Mouse (Mus musculus) lung, embryonic 14.5 days (tissue): ENCODE results near the gene Ttc1. TPM values are rescaled to one million over a fixed set of nuclear protein-coding genes. Genes with fewer than 3 reads are reported as not detected.
A peak's percentile ranks its signal among the peaks of the same experiment; 100 is the strongest.

Experiments
- ATAC-seq: fragments of 200-750 bp; cut with Nextera tagmentation; 2 replicates; pipeline ENCODE4 v1.8.0; 2017; ENCODE audit warnings: mild to moderate bottlenecking, moderate TSS enrichment, moderate library complexity; ENCODE audit not compliant: insufficient read depth
- DNase-seq: peaks from one replicate; pipeline ENCODE4 v3.0.0-alpha.2; 2015
- H3K27ac ChIP-seq: fragments of 300-500 bp; sonication (generic); 2 replicates; pipeline ENCODE4 v1.5.1; 2014; ENCODE audit warnings: low read depth, mild to moderate bottlenecking, moderate library complexity
- H3K27me3 ChIP-seq: fragments of 300-500 bp; sonication (generic); 2 replicates; pipeline ENCODE4 v1.6.1; 2014; ENCODE audit warnings: low read length, control low read depth; ENCODE audit not compliant: insufficient read depth
- H3K36me3 ChIP-seq: fragments of 300-500 bp; sonication (generic); 2 replicates; pipeline ENCODE4 v1.6.1; 2014; ENCODE audit warnings: control low read depth; ENCODE audit not compliant: insufficient read depth
- H3K4me1 ChIP-seq: fragments of 300-500 bp; sonication (generic); 2 replicates; pipeline ENCODE4 v1.6.1; 2014; ENCODE audit warnings: antibody characterized with exemption, control low read depth; ENCODE audit not compliant: insufficient read depth
- H3K4me2 ChIP-seq: fragments of 300-500 bp; sonication (generic); 2 replicates; pipeline ENCODE4 v1.6.1; 2014; ENCODE audit warnings: mild to moderate bottlenecking
- H3K4me3 ChIP-seq: fragments of 300-500 bp; sonication (generic); 2 replicates; pipeline ENCODE4 v1.5.1; 2014; ENCODE audit warnings: low read depth, low read length
- H3K9ac ChIP-seq: fragments of 300-500 bp; sonication (generic); 2 replicates; pipeline ENCODE4 v1.6.1; 2014
- H3K9me3 ChIP-seq: fragments of 300-500 bp; sonication (generic); 2 replicates; pipeline ENCODE4 v1.6.1; 2016; ENCODE audit warnings: low read depth, low read length, control low read depth
- CTCF ChIP-seq: IDR thresholded peaks from 2 replicates; pipeline ENCODE4 v1.5.1; 2016; ENCODE audit warnings: antibody characterized with exemption, low read depth
- WGBS: fragments of 180-500 bp; shearing (Covaris S2); extraction: QIAGEN DNeasy Blood & Tissue Kit; methylation state at CpG from one replicate; pipeline ENCODE4 v1.1.7; 2014; 5-methylcytosine and 5-hydroxymethylcytosine counted together
- polyA plus RNA-seq: library from polyadenylated mRNA; unstranded; fragments of >200 nt; fragmentation: Nextera tagmentation; extraction: Ambion mirVana; gene quantifications from 2 replicates; pipeline ENCODE4 v1.2.1, GENCODE M21; 2014

Ttc1 gene
- polyA plus RNA-seq, 1 experiment from 2014 or later: 70.0 TPM

- H3K4me3 ChIP-seq: no peak overlapping the region
- H3K9ac ChIP-seq: no peak overlapping the region
- DNase-seq (no peak), ATAC-seq (no peak)
- H3K9me3 ChIP-seq: no peaks in the 10 kb centered on the region
- WGBS: 70% methylated on average over 1 of the region's 1 CpGs
- H3K4me2 ChIP-seq: no peak overlapping the region
- H3K27me3 ChIP-seq: no peaks in the 10 kb centered on the region
- TF ChIP-seq CTCF: no peak
- no peaks in the 10 kb centered on the region for H3K36me3 ChIP-seq
- H3K27ac ChIP-seq: no peak overlapping the region
- H3K4me1 ChIP-seq: no peaks in the 10 kb centered on the region
Measured at GRCm38 (mm10) chr11:43754568-43754967, 6.8 kb upstream of the Ttc1 start.

GRCm38 (mm10) chr11:43751542-43751941, 3.7 kb upstream of the Ttc1 start:
- no peak overlapping the region for H3K4me3 ChIP-seq
- ATAC-seq (no peak), DNase-seq (no peak)
- TF ChIP-seq CTCF: peak; percentile 33
- no peak overlapping the region for H3K9ac ChIP-seq
- H3K27ac ChIP-seq: no peak overlapping the region
- H3K9me3 ChIP-seq: no peaks in the 10 kb centered on the region
- 71% methylated on average over 2 of the region's 2 CpGs for WGBS
- no peak overlapping the region for H3K4me2 ChIP-seq
- H3K27me3 ChIP-seq: no peaks in the 10 kb centered on the region
- peaks cover 5% of the 10 kb centered on the region; the same call in 1 of the 2 replicates for H3K4me1 ChIP-seq
- H3K36me3 ChIP-seq: no peaks in the 10 kb centered on the region

GRCm38 (mm10) chr11:43728737-43729301, 19.0 kb downstream of the Ttc1 start:
- DNase-seq (no peak), ATAC-seq (no peak)
- TF ChIP-seq CTCF: no peak
- WGBS: 86% methylated on average over 7 of the region's 7 CpGs
- H3K4me2 ChIP-seq: no peak overlapping the region
- H3K27me3 ChIP-seq: no peaks in the 10 kb centered on the region
- peaks cover 38% of the 10 kb centered on the region for H3K36me3 ChIP-seq
- no peaks in the 10 kb centered on the region for H3K9me3 ChIP-seq
- H3K4me3 ChIP-seq: no peak overlapping the region
- H3K27ac ChIP-seq: no peak overlapping the region
- H3K4me1 ChIP-seq: no peaks in the 10 kb centered on the region
- no peak overlapping the region for H3K9ac ChIP-seq

- DNase-seq (no peak), ATAC-seq (peak; percentile 21; the same call in 1 of the 2 replicates)
- H3K36me3 ChIP-seq: peaks cover 29% of the 10 kb centered on the region; the same call in 1 of the 2 replicates
- H3K9ac ChIP-seq: no peak overlapping the region
- no peak for TF ChIP-seq CTCF
- H3K27ac ChIP-seq: no peak overlapping the region
- no peaks in the 10 kb centered on the region for H3K4me1 ChIP-seq
- no peaks in the 10 kb centered on the region for H3K9me3 ChIP-seq
- no peak overlapping the region for H3K4me3 ChIP-seq
- 68% methylated on average over 7 of the region's 7 CpGs for WGBS
- no peaks in the 10 kb centered on the region for H3K27me3 ChIP-seq
- no peak overlapping the region for H3K4me2 ChIP-seq
Measured at GRCm38 (mm10) chr11:43727796-43728195, 20.0 kb downstream of the Ttc1 start.

- Histone ChIP-seq H3K27ac (no peak overlapping the region), H3K9me3 (no peaks in the 10 kb centered on the region), H3K4me1 (no peaks in the 10 kb centered on the region), H3K4me3 (no peak overlapping the region), H3K4me2 (no peak overlapping the region), H3K27me3 (no peaks in the 10 kb centered on the region), H3K36me3 (peaks cover 35% of the 10 kb centered on the region), H3K9ac (no peak overlapping the region)
- DNase-seq (no peak), ATAC-seq (no peak)
- WGBS: 86% methylated on average over 3 of the region's 3 CpGs
- no peak for TF ChIP-seq CTCF
Measured at GRCm38 (mm10) chr11:43723411-43723810, 24.4 kb downstream of the Ttc1 start.

GRCm38 (mm10) chr11:43712178-43712577, 35.6 kb downstream of the Ttc1 start:
- TF ChIP-seq CTCF: no peak
- no peak overlapping the region for H3K4me2 ChIP-seq
- peaks cover 37% of the 10 kb centered on the region for H3K36me3 ChIP-seq
- no peak for DNase-seq
- ATAC-seq: no peak
- no peaks in the 10 kb centered on the region for H3K4me1 ChIP-seq
- 95% methylated on average over 4 of the region's 4 CpGs for WGBS
- no peaks in the 10 kb centered on the region for H3K27me3 ChIP-seq
- no peak overlapping the region for H3K27ac ChIP-seq
- no peaks in the 10 kb centered on the region for H3K9me3 ChIP-seq
- no peak overlapping the region for H3K4me3 ChIP-seq
- H3K9ac ChIP-seq: no peak overlapping the region

GRCm38 (mm10) chr11:43708409-43708808, 39.4 kb downstream of the Ttc1 start:
- Histone ChIP-seq H3K4me1 (no peaks in the 10 kb centered on the region), H3K4me3 (no peak overlapping the region), H3K9ac (no peak overlapping the region), H3K36me3 (peaks cover 41% of the 10 kb centered on the region), H3K4me2 (no peak overlapping the region), H3K27me3 (no peaks in the 10 kb centered on the region), H3K27ac (no peak overlapping the region), H3K9me3 (no peaks in the 10 kb centered on the region)
- no peak for TF ChIP-seq CTCF
- WGBS: 93% methylated on average over 2 of the region's 2 CpGs
- ATAC-seq (no peak), DNase-seq (no peak)

- no peak for TF ChIP-seq CTCF
- peaks cover 35% of the 10 kb centered on the region for H3K36me3 ChIP-seq
- H3K27me3 ChIP-seq: no peaks in the 10 kb centered on the region
- H3K4me3 ChIP-seq: no peak overlapping the region
- no peak overlapping the region for H3K9ac ChIP-seq
- ATAC-seq (no peak), DNase-seq (no peak)
- H3K27ac ChIP-seq: no peak overlapping the region
- H3K4me1 ChIP-seq: no peaks in the 10 kb centered on the region
- H3K9me3 ChIP-seq: no peaks in the 10 kb centered on the region
- no peak overlapping the region for H3K4me2 ChIP-seq
- 88% methylated on average over 10 of the region's 10 CpGs for WGBS
Measured at GRCm38 (mm10) chr11:43705751-43706150, 42.1 kb downstream of the Ttc1 start.
